Mouse (Mus musculus): ENCODE data around the gene Oprd1.

DNA sequence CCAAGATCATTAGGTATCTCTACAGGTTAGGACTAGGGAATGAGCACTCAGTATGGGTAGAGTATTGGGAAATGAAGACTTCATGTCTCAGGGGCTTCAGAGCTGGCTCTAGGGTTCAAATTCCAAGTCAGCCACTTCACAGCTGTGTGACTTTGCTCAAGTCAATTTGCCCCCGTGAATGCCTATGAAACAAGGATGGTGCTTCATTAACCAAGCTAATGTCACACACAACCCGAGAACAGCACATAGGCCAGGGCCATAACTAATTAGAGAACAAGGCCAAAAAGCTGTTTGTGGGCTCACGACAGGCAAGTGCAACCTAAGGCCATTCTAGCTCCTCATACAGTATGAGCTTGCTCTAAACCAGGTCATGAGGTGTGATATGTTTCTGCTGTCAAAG lies 72.1 kb downstream of the Oprd1 start:
- no peak for TF ChIP-seq FLI1 (IDR thresholded peaks at IDR 0.05; ENCODE audit: low read length)
- no peak for TF ChIP-seq GATA1 (IDR thresholded peaks at IDR 0.05; ENCODE audit: borderline replicate concordance, low read length)

Data from megakaryocyte, embryonic 14.5 days (primary cell).